Mouse (Mus musculus) monocyte, adult 5-6 weeks (primary cell): ENCODE measurements at regions not wholly inside any gene's neighbourhood (a gene's known extent, or its start where the extent isn't known, plus 50 kb on each side); places are given as distances from the start of the nearest gene placed in this dataset.
A peak's percentile ranks its signal among the peaks of the same experiment; 100 is the strongest.

Experiments used
- ATAC-seq: fragments of 153-309, 156-312 bp; replicated peaks from 2 replicates; pipeline ENCODE4 v1.8.0; 2017; ENCODE audit warnings: mild to moderate bottlenecking; ENCODE audit not compliant: low TSS enrichment, insufficient number of reproducible peaks, severe bottlenecking, poor library complexity, low FRiP score

GRCm38 (mm10) chr1:77279566-77279965, 235.3 kb downstream of the Epha4 start:
- peak; percentile 57 for ATAC-seq

GRCm38 (mm10) chr1:77280373-77281038, 234.4 kb downstream of the Epha4 start:
- ATAC-seq, result peak; percentile 86

- ATAC-seq, result no peak
Measured at GRCm38 (mm10) chr1:77281741-77282140, 233.1 kb downstream of the Epha4 start.

- ATAC-seq, result no peak
Measured at GRCm38 (mm10) chr1:77298713-77299132, 216.2 kb downstream of the Epha4 start.

GRCm38 (mm10) chr1:77300806-77301205, 214.1 kb downstream of the Epha4 start:
- ATAC-seq, result no peak

GRCm38 (mm10) chr1:77304770-77305169, 210.1 kb downstream of the Epha4 start:
- no peak for ATAC-seq

GRCm38 (mm10) chr1:77307745-77308144, 207.1 kb downstream of the Epha4 start:
- no peak for ATAC-seq

- no peak for ATAC-seq
Measured at GRCm38 (mm10) chr1:77313119-77313518, 201.8 kb downstream of the Epha4 start.

GRCm38 (mm10) chr1:77315347-77315746, 199.5 kb downstream of the Epha4 start:
- no peak for ATAC-seq

GRCm38 (mm10) chr1:77316198-77316597, 198.7 kb downstream of the Epha4 start:
- ATAC-seq, result no peak
